ENCODE assay signal across 23 mouse cellular contexts in genomic region chr5:102670206-102670605, GRCm38 (mm10).
DNase-seq lines count a peak whose midpoint lies in the region; ATAC-seq and TF ChIP-seq lines count a peak whose summit lies in the region.
"Had no signal": no experiment of that assay in that cellular context is flagged by ENCODE, and none has a peak within 500 bp of the region (broad histone marks: within the 10 kb centered on the region; RNA-seq: fewer than 3 reads in every experiment).

No protein-coding gene starts in this region.

- H3K4me2 ChIP-seq in lung, postnatal 0 days (replicated peaks; ENCODE audit: low read depth, low read length) = no peak overlapping the region
- H3K4me2 ChIP-seq: forebrain, embryonic 15.5 days; heart, embryonic 11.5 days; limb, embryonic 13.5 days had no signal

- no peak for TF ChIP-seq CTCF in heart, adult 2 months (IDR thresholded peaks at IDR 0.05)
- TF ChIP-seq CTCF in lung, postnatal 0 days (IDR thresholded peaks at IDR 0.05) = no peak

- H3K9ac ChIP-seq in heart, adult 2 months (ENCODE audit: low read depth, low read length) = no peak overlapping the region
- H3K9ac ChIP-seq in lung, postnatal 0 days (replicated peaks; ENCODE audit: low read depth) = no peak overlapping the region
- H3K9ac ChIP-seq: forebrain, embryonic 15.5 days; limb, embryonic 13.5 days; liver, embryonic 14.5 days had no signal

- TF ChIP-seq EP300 in heart, adult 2 months (IDR thresholded peaks at IDR 0.05; ENCODE audit: insufficient read depth, low read depth, low read length) = no peak
- no peak for TF ChIP-seq EP300 in lung, postnatal 0 days (IDR thresholded peaks at IDR 0.05)

- no peak overlapping the region for H3K4me3 ChIP-seq in heart, adult 2 months
- no peak overlapping the region for H3K4me3 ChIP-seq in lung, postnatal 0 days (ENCODE audit: low read depth, low read length)
- H3K4me3 ChIP-seq: forebrain, embryonic 15.5 days; hindbrain, embryonic 10.5 days; limb, embryonic 13.5 days had no signal

- DNase-seq in heart, adult 2 months = no peak
- DNase-seq in heart, adult 18-20 months = no peak
- no peak for DNase-seq in lung, postnatal 0 days (ENCODE audit: low spot score)
- no peak for DNase-seq in lung, postnatal 36 days
- peak; percentile 58 for DNase-seq in gonadal fat pad, adult 2 months (ENCODE audit: low read depth)
- no peak for DNase-seq in ovary, adult 18-20 months (ENCODE audit: low spot score)
- no peak for DNase-seq in urinary bladder, adult 18-20 months (ENCODE audit: low spot score in 2 of 2)
- DNase-seq: adrenal gland, postnatal 36 days; cerebellum, adult 11 months; cerebellum, adult 9-11 months; gastrocnemius, postnatal 36 days; kidney, adult 18-20 months; kidney, postnatal 4 days; midbrain, embryonic 14.5 days; right cerebral cortex, postnatal 14 days; thymus, postnatal 14 days had no signal

- H3K4me1 ChIP-seq in heart, adult 2 months (ENCODE audit: control insufficient read depth, insufficient read depth, low read length) = no peaks in the 10 kb centered on the region; the same call in 1 of the 2 replicates
- H3K4me1 ChIP-seq in lung, postnatal 0 days (ENCODE audit: insufficient read depth, low read depth, low read length) = no peaks in the 10 kb centered on the region
- H3K4me1 ChIP-seq: forebrain, embryonic 15.5 days had no signal

- H3K9me3 ChIP-seq in lung, postnatal 0 days (ENCODE audit: low read length) = no peaks in the 10 kb centered on the region
- H3K9me3 ChIP-seq: forebrain, embryonic 15.5 days; hindbrain, embryonic 10.5 days; limb, embryonic 13.5 days had no signal

- intact Hi-C loops in heart, adult 2 months (cut with DNase I) = no loop called here

- TF ChIP-seq POLR2A in heart, adult 2 months (IDR thresholded peaks at IDR 0.05; ENCODE audit: insufficient read depth, low read depth, low read length) = no peak

- ATAC-seq in lung, postnatal 0 days = no peak
- ATAC-seq: forebrain, embryonic 15.5 days; hindbrain, embryonic 16.5 days; Patski had no signal

- 53% methylated on average over 4 of the region's 4 CpGs for WGBS in heart, adult 2 months
- 51% methylated on average over 4 of the region's 4 CpGs for WGBS in lung, postnatal 0 days

- H3K27me3 ChIP-seq in heart, adult 2 months (ENCODE audit: control insufficient read depth, insufficient read depth, low read length) = no peaks in the 10 kb centered on the region
- no peaks in the 10 kb centered on the region for H3K27me3 ChIP-seq in lung, postnatal 0 days (replicated peaks; ENCODE audit: insufficient read depth, low read length)
- H3K27me3 ChIP-seq: forebrain, embryonic 15.5 days; limb, embryonic 13.5 days had no signal

- H3K27ac ChIP-seq in heart, adult 2 months = peak overlapping the region; percentile 2
- 0 out of 2 replicates have a peak overlapping the region, but pooled peaks have one; percentile 14 for H3K27ac ChIP-seq in lung, postnatal 0 days (ENCODE audit: low read length)
- H3K27ac ChIP-seq: forebrain, embryonic 15.5 days; hindbrain, embryonic 10.5 days; limb, embryonic 13.5 days; liver, embryonic 14.5 days had no signal

- H3K79me2 ChIP-seq in heart, adult 2 months (replicated peaks; ENCODE audit: control insufficient read depth, insufficient read depth, low read length) = no peaks in the 10 kb centered on the region

- H3K36me3 ChIP-seq in heart, adult 2 months (ENCODE audit: control insufficient read depth, insufficient read depth, low read length) = no peaks in the 10 kb centered on the region
- H3K36me3 ChIP-seq in lung, postnatal 0 days (ENCODE audit: insufficient read depth, low read length) = no peaks in the 10 kb centered on the region
- H3K36me3 ChIP-seq: forebrain, embryonic 15.5 days; hindbrain, embryonic 10.5 days; limb, embryonic 13.5 days had no signal
